Mouse (Mus musculus): Measurements from ENCODE around the gene Fam19a4.

- TF ChIP-seq POLR2A (IDR thresholded peaks at IDR 0.05; ENCODE audit: borderline replicate concordance, control insufficient read depth, low read depth, low read length) = no peak
- peak; percentile 65; the same call in 1 of the 2 replicates for TF ChIP-seq CTCF (IDR thresholded peaks at IDR 0.05; ENCODE audit: control insufficient read depth, insufficient read depth, low read length)
These were observed 53.6 kb downstream of the Fam19a4 start for GRCm38 (mm10) chr6:97006513-97007094.
